Mouse (Mus musculus) cerebellum, adult 2 months (tissue): ENCODE results near the gene Agbl5.
A peak's percentile ranks its signal among the peaks of the same experiment; 100 is the strongest.

Experiments
- CTCF ChIP-seq: fragments of 200-500 bp; IDR thresholded peaks from 2 replicates; pipeline ENCODE4 v1.5.1; 2011; ENCODE audit warnings: low read depth, mild to moderate bottlenecking, control low read depth, low read length, moderate library complexity, borderline replicate concordance; ENCODE audit not compliant: insufficient read depth
- POLR2A ChIP-seq: fragments of 200-500 bp; IDR thresholded peaks from 2 replicates; pipeline ENCODE4 v1.6.1; 2011; ENCODE audit warnings: low read length, control low read depth, borderline replicate concordance; ENCODE audit not compliant: insufficient read depth

DNA sequence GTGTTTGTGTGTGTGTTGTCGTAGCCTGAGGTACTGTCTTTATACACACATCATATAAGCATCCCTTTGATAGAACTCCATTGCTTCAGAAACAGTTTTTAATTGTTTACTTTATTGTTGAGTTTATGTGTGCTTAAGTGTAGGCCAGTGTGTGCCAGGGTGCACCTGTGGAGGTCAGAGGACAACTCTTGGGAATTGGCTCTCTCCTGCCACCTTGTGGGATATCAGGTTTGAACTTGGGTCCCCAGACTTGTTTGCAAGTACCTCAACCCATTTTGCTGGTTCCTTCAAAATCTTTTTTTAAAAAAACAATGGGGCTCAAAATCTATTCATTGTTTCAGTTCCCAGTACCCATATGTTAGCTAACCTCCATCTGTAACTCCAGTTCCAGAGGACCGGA, 54.5 kb downstream of the Agbl5 start:
- TF ChIP-seq POLR2A = no peak
- TF ChIP-seq CTCF = peak; percentile 33; the same call in 1 of the 2 replicates
